In genomic region chr7:139467177-139467895, GRCm38 (mm10) we compare ENCODE assay signal across 8 mouse cellular contexts.
DNase-seq lines count a peak whose midpoint lies in the region; ATAC-seq and TF ChIP-seq lines count a peak whose summit lies in the region.

No protein-coding gene starts in this region.

- TF ChIP-seq POLR2A in cerebellum, adult 2 months (IDR thresholded peaks at IDR 0.05; ENCODE audit: borderline replicate concordance, insufficient read depth, low read length), result no peak
- TF ChIP-seq POLR2A in small intestine, adult 2 months (IDR thresholded peaks at IDR 0.05; ENCODE audit: low read depth, low read length), result no peak

- no peaks in the 10 kb centered on the region for H3K36me3 ChIP-seq in lung, embryonic 16.5 days (ENCODE audit: control insufficient read depth, insufficient read depth, low read length)
- H3K36me3 ChIP-seq in small intestine, adult 2 months (ENCODE audit: control insufficient read depth, insufficient read depth, low read length), result no peaks in the 10 kb centered on the region

- H3K4me3 ChIP-seq in cerebellum, adult 2 months (replicated peaks; ENCODE audit: insufficient read depth, low read depth, low read length), result no peak overlapping the region
- no peak overlapping the region for H3K4me3 ChIP-seq in lung, embryonic 16.5 days (ENCODE audit: low read length)
- no peak overlapping the region for H3K4me3 ChIP-seq in small intestine, adult 2 months (ENCODE audit: low read depth, low read length)

- ATAC-seq in lung, embryonic 16.5 days (ENCODE audit: low read depth), result peak; percentile 44

- peak overlapping the region; percentile 81 for H3K27ac ChIP-seq in cerebellum, adult 2 months (ENCODE audit: insufficient read depth, low read length)
- peak overlapping the region; percentile 72 for H3K27ac ChIP-seq in lung, embryonic 16.5 days (ENCODE audit: low read length)
- H3K27ac ChIP-seq in small intestine, adult 2 months (ENCODE audit: insufficient read depth, low read depth, low read length), result peak overlapping the region; percentile 24

- TF ChIP-seq CTCF in cerebellum, adult 2 months (IDR thresholded peaks at IDR 0.05; ENCODE audit: borderline replicate concordance, insufficient read depth, low read depth, low read length), result no peak
- TF ChIP-seq CTCF in small intestine, adult 2 months (IDR thresholded peaks at IDR 0.05; ENCODE audit: extremely low read depth, insufficient read length, insufficient replicate concordance, low read depth, low read length), result no peak

- no peaks in the 10 kb centered on the region for H3K27me3 ChIP-seq in cerebellum, adult 2 months (ENCODE audit: control insufficient read depth, insufficient read depth, low read length)
- no peaks in the 10 kb centered on the region for H3K27me3 ChIP-seq in lung, embryonic 16.5 days (ENCODE audit: control insufficient read depth, insufficient read depth, low read depth, low read length)
- H3K27me3 ChIP-seq in small intestine, adult 2 months (ENCODE audit: control insufficient read depth, insufficient read depth, low read length), result no peaks in the 10 kb centered on the region

- WGBS in cerebellum, adult 2 months, result 42% methylated on average over 10 of the region's 10 CpGs
- 50% methylated on average over 10 of the region's 10 CpGs for WGBS in lung, embryonic 16.5 days
- WGBS in small intestine, adult 2 months, result 84% methylated on average over 10 of the region's 10 CpGs

- H3K4me2 ChIP-seq in lung, embryonic 16.5 days (ENCODE audit: low read depth, low read length), result no peak overlapping the region

- H3K9ac ChIP-seq in lung, embryonic 16.5 days (ENCODE audit: low read length), result peak overlapping the region; percentile 39

- DNase-seq in cerebellum, adult 2 months, result no peak
- no peak for DNase-seq in cerebellum, adult 18-20 months
- no peak for DNase-seq in lung, postnatal 25 days (ENCODE audit: low spot score)
- DNase-seq in kidney, postnatal 14 days, result peak; percentile 36
- no peak for DNase-seq in left cerebral cortex, adult 11 months (ENCODE audit: low spot score)
- DNase-seq in left cerebral cortex, adult 18-20 months (ENCODE audit: low spot score in 2 of 2), result no peak

- peaks cover 61% of the 10 kb centered on the region for H3K4me1 ChIP-seq in cerebellum, adult 2 months (ENCODE audit: control insufficient read depth, insufficient read depth, low read length)
- H3K4me1 ChIP-seq in lung, embryonic 16.5 days (replicated peaks; ENCODE audit: control insufficient read depth, insufficient read depth, low read length), result peaks cover 32% of the 10 kb centered on the region
- peaks cover 17% of the 10 kb centered on the region for H3K4me1 ChIP-seq in small intestine, adult 2 months (ENCODE audit: control insufficient read depth, insufficient read depth, insufficient read length, low read length)

- H3K9me3 ChIP-seq in lung, embryonic 16.5 days (ENCODE audit: control insufficient read depth, low read length), result no peaks in the 10 kb centered on the region

Comparison
In these comparisons a context has a peak if more than half of its experiments do, and no peak if none do; other contexts are left out.
1. H3K27ac ChIP-seq: peak in every context shown above with its lines; median percentile 81 in cerebellum, adult 2 months; 72 in lung, embryonic 16.5 days; 24 in small intestine, adult 2 months.